Mouse (Mus musculus) megakaryocyte, embryonic 14.5 days (primary cell): ENCODE results near the gene Ap2a1.

Source experiments
- FLI1 ChIP-seq: IDR thresholded peaks from 2 replicates; pipeline ENCODE4 v1.6.1; 2012; ENCODE audit warnings: low read length, inconsistent platforms, mixed read lengths
- GATA1 ChIP-seq: IDR thresholded peaks from 3 replicates; pipeline ENCODE4 v1.6.1; 2012; ENCODE audit warnings: mixed read lengths, low read length, inconsistent platforms, borderline replicate concordance

GRCm38 (mm10) chr7:44886964-44887363 is 42.3 kb downstream of the Ap2a1 start:
- TF ChIP-seq GATA1 (no peak), FLI1 (no peak)
